Mouse (Mus musculus): ENCODE results near the gene Abcg5.

The Abcg5 gene

GRCm38 (mm10) chr17:84685286-84685685, 2.5 kb upstream of the Abcg5 start:
- ATAC-seq (ENCODE audit: low TSS enrichment) = no peak

GRCm38 (mm10) chr17:84684284-84684683, 1.5 kb upstream of the Abcg5 start:
- no peak for ATAC-seq (ENCODE audit: low TSS enrichment)

GRCm38 (mm10) chr17:84681670-84682069, 1.1 kb downstream of the Abcg5 start:
- peak; percentile 79 for ATAC-seq (ENCODE audit: low TSS enrichment)

DNA sequence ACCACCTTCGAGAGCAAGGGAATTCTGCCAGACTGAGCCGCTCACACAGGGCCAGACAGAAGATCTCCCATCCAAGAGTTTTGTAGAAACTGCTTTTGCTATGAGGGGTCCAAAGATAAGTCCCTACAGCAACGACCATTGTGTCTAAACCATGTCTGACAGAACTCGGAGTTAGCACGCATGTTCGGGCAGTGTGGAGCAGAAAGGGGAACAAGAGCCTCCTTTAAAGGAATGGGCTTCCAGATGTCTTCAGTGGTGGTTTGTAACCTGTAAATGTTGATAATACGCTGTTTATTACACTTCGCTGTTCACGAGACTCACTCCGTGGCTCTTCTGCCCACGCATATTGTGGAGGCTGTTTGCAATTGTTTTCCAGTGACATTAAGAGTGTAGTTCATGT, 5.2 kb downstream of the Abcg5 start:
- ATAC-seq (ENCODE audit: low TSS enrichment) = no peak

DNA sequence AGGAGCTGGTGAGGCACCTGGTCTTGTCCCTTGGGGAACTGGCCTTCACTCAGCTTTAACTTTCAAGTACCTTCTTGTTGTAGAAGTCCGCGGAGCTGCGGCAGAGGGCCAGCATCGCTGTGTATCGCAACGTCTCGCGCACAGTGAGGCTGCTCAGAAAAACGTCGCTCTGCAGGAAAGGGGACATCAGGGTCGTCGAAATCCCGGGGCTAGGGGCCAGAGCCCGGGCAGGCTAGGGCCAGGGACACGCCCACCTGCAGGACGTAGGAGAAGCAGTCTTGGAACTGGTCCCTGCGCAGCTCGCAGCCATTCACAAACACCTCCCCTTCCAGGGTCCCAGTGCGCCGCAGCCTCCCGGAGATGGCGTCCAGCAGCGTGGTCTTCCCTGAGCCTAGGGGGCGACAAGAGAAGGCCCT, 6.9 kb downstream of the Abcg5 start, which contains the start of gene Abcg8:
Abcg8 (plus strand) TSS at position 352 of the 416 bp plus-strand sequence.
- ATAC-seq (ENCODE audit: low TSS enrichment) = peak; percentile 38; the same call in 1 of the 2 replicates

GRCm38 (mm10) chr17:84675204-84675603, 7.6 kb downstream of the Abcg5 start:
- ATAC-seq (ENCODE audit: low TSS enrichment) = peak; percentile 77

DNA sequence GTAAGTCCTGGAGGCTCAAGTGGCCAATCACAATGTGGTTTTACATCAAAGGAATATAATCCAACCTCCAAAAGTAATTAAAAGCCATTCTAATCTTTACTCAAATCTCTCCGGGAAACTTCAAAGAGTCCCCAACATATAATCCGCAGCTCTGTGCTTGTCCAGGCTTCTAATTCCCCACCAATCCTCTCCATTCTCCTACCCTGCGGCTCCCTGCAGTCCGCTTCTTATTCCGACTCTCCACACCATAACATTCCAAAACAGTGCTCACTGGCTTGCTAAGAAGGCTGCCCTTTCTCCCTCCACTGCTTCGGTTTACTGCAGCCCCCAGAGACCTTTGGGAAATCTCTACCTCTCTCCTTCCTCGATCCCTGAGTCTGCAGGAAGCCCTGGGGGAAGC, 8.8 kb downstream of the Abcg5 start:
- no peak for ATAC-seq (ENCODE audit: low TSS enrichment)

GRCm38 (mm10) chr17:84672376-84673369, 10.1 kb downstream of the Abcg5 start:
- no peak for ATAC-seq (ENCODE audit: low TSS enrichment)

DNA sequence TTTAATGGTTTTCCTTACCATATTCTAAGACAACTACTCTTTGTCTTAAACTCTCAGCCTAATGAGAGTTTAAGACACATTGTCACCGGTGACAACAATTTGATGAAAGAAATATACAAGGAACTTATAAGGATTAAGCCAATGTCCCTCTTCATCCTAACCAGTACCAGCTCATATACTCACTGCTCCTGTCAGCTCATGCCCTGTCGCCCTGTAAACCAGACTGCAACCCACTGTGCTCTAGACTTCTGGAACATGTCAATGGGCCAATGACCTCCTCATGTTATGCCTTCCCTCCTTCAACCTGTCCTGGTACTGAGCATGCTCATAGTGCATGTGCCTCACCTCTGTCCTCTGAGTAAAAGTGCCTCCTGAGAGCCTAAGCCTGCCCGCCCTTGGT, 15.0 kb downstream of the Abcg5 start:
- no peak for ATAC-seq (ENCODE audit: low TSS enrichment)

DNA sequence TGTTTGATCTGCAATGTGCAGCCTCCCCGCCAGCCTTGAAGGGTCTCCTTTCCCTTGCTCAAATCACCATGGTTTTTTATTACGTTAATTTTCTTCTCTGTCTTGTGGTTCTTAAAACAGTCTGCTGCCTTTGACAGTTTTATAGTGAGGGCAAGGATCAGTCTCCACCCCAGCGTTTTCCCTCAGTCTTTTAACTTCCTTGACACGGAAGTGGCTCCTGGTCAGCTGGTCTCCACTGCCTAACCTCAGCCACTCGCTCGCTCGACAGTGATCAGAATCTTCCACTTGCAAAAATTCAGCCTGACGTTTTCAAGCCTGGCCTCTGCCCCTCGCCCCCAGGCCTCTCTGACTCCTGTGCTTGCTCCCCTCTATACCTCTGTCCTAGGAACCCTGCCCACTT, 17.1 kb downstream of the Abcg5 start:
- no peak for ATAC-seq (ENCODE audit: low TSS enrichment)

GRCm38 (mm10) chr17:84665053-84665452, 17.8 kb downstream of the Abcg5 start:
- no peak for ATAC-seq (ENCODE audit: low TSS enrichment)

DNA sequence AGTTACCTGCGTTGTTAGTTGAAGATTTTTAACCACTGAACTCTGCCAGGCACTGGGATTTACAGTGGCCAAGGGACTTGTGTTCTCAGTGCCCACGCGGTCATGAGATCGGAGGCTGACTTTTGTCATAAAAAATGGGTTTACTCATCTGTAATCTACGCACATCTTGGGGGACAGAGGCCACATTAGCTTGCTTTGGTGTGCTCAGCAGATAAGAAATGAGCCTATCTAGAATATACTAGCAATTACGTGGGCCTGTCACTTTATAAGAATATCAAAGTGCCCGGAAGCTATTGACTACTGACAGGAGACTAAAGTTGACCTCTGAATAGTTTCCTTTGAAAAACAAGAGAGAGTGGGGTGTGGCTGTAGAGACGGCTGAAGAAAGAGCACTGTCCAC, 23.9 kb downstream of the Abcg5 start:
- ATAC-seq (ENCODE audit: low TSS enrichment) = no peak

DNA sequence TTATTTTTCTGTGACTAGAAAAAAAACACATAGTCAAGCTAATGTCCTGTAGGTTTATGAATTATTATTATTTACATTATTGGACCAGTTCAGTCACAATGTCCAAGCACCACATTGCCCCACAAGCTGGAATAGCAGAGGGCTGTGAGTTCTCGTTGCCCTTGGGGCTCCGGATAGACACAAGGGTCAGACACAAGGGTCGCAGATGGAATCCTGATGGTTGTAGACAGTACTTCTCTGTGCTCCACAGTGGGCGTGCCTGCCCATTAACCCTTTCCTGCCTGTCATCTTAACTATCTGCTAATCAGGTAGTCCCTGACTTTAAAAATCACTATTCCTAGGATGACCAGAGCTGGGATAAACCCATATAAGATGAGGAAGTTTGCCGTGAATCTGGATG, 24.6 kb downstream of the Abcg5 start:
- ATAC-seq (ENCODE audit: low TSS enrichment) = no peak

GRCm38 (mm10) chr17:84657782-84658181, 25.0 kb downstream of the Abcg5 start:
- no peak for ATAC-seq (ENCODE audit: low TSS enrichment)

- no peak for ATAC-seq (ENCODE audit: low TSS enrichment)
These were observed 25.4 kb downstream of the Abcg5 start for GRCm38 (mm10) chr17:84657422-84657732.

DNA sequence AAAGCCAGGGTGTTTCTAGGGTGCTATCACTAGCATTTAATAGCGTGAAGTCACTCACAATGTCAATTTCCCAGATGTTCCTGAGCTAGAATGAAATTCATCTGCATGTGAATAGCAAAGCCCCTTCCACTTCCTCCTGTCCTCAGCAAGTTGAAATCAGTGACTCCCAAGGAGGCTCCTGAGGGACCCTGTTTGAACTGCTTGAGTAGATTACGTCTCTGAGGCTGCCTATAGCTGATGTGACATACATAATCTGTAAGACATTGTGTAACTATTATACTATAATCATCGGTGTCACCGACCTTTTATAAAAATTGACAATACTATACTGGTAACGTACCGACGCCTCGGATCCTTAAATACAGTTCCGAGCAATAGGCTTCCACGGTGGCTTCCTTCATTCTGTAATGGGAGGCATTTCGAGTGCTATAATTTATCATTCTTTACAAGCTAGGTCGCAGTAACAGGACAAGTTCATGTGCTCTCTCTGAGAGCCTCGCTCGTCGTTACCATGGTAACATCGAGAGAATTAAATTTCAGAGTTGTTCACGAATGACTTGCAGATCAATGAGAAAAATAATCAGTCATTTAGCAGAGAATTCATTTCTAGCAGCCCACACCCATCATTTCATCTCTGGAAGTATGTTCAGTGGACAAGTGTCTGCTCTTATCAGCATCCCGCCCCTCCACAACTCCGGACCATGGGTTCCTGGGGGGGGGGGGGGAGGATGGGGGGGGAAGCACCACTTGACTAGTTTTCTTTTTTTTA, 26.0 kb downstream of the Abcg5 start:
- no peak for ATAC-seq (ENCODE audit: low TSS enrichment)

GRCm38 (mm10) chr17:84656205-84656604, 26.6 kb downstream of the Abcg5 start:
- ATAC-seq (ENCODE audit: low TSS enrichment) = no peak

- no peak for ATAC-seq (ENCODE audit: low TSS enrichment)
These were observed 29.3 kb downstream of the Abcg5 start for GRCm38 (mm10) chr17:84653544-84653943.

DNA sequence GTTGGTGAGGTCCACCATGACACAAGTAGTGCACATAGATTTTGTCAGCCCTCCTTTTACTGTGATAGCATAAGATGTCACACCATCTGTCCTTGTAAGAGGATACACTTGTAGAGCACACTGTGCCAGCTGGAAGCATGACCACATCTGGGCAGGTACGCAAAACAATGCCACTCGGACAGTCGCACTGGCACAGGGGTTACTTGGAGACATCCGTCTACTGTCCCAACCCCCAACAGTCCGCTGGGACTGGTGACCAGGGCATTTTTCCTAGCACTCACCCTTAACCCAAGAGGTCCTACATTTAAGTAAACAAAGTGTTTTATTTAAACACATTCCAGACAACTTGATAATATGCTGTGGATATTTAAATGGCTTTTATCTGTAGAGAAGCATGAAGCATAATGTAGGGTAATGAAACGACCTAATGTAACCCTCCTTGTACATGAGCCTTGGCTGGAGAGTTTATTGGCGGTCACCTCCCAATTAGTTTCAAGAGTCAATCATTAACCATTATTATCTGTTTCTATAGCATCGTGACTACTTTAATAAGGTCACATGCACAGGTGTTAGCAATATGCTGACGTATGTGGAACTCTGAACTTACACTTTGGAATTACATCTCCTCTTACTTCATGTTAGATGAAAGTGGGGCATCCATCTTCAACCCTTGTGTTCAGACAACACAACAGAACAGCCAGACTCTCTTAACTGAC, 32.4 kb downstream of the Abcg5 start:
- no peak for ATAC-seq (ENCODE audit: low TSS enrichment)

GRCm38 (mm10) chr17:84647630-84648029, 35.2 kb downstream of the Abcg5 start:
- ATAC-seq (ENCODE audit: low TSS enrichment) = no peak

- peak; percentile 36 for ATAC-seq (ENCODE audit: low TSS enrichment)
These were observed 36.3 kb downstream of the Abcg5 start for GRCm38 (mm10) chr17:84646477-84646876.

- ATAC-seq (ENCODE audit: low TSS enrichment) = no peak
These were observed 36.9 kb downstream of the Abcg5 start for GRCm38 (mm10) chr17:84645894-84646293.

Measured in frontal cortex, adult (tissue).